Mouse (Mus musculus) T-helper 17 cell (primary cell): ENCODE data around the gene Rmi1.

Source experiments
- in situ Hi-C, 2 experiments: fragments of 300-600 bp; cut with MboI, MseI; formaldehyde crosslinking; loops; 1 replicate in 1 of 2; 2 replicates in 1 of 2; pipeline ENCODE4 v1.15.1; 2025; ENCODE audit warnings: high pct_unique_total_duplicates in 2 of 2

The Rmi1 gene

GRCm38 (mm10) chr13:58402003-58402743, at the start of gene Rmi1:
TSS of gene Rmi1 (plus strand) at chr13:58402248.
- in situ Hi-C loops: no loop called here

- in situ Hi-C loops: no loop called here
Observed at GRCm38 (mm10) chr13:58352996-58353395, 49.1 kb upstream of the Rmi1 start.

DNA sequence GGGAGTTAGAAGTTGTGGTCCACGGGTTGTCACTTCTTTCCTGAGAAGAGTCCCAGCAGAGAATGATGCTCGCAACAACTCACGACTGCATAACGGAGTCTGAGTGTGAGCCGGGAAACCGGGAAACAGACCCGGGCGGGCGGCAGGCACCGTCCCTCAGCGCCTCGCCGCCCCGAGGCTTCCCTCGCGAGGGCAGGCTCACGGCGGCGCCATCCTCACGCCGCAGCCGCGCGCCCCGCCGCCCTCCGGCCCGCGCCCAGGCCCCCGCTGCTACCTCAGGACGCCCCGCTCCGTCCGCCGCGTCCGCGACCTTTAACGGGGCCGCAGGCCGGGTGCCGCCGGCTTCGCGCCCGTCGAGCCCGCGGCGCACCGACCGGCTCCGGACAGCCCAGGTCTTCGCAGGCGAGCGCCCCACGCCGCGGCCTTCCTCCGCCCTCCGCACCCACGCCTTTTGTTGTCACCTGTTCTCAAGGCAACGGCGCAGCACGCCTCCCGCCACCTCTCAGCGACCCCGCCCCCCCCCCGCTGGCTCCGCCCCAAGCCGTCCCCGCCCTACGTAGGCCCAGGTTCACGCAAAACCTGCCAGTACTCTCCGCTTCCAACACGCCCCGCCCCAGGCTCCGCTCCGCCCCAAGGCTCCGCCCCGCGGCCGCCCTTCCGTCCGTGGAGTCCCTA, 43.3 kb upstream of the Rmi1 start, which contains the start of gene Kif27:
Kif27 (minus strand) TSS at position 494 of the 675 bp plus-strand sequence.
- in situ Hi-C loops: no loop called here

- in situ Hi-C loops: no loop called here
Observed at GRCm38 (mm10) chr13:58359304-58359653, 42.8 kb upstream of the Rmi1 start.

DNA sequence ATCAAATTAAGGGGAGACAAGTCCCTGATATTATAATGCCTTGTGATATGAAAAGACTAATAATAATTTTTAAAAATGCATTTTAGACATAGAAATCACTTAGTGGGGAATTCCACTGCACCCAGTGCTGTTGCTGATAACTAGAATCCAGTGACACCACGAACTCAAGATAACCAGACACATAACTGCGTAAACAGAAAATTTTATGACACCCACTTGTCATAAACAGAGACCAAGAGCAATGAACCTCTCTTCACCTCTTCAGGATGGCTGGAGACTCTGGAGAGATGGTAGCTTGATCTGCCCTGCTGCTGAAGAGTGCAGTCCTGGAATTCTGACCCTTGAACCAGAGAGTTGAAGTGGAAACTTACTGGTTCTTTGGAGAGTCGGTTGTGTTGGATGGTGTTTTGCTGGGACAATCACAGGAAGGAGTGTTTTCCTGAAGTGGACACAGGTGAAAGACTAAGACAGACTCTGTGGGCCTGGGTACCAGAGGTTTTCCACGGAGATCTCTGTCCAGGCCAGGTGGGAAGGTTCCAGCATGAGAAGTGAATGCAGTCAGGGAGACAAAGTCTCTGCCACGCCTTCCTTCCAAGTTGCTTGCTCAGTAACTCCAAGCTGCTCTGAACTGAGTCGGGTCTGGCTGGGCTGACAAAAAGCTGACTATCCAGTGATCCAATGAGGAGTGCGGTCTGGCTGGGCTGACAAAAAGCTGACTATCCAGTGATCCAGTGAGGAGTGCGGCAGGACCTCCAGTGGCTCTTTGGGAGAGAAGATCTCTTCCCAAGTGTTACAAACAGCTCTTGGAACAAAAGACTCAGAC, 37.5 kb upstream of the Rmi1 start:
- in situ Hi-C loops: loop anchor here in 1 of 2 experiments (10.0 kb wide), 1 partner anchor 1880 kb away; the partner anchor contains the start of gene Il9

GRCm38 (mm10) chr13:58365179-58365578, 36.9 kb upstream of the Rmi1 start:
- in situ Hi-C loops: loop anchor here in 1 of 2 experiments (10.0 kb wide), 1 partner anchor 1880 kb away; the partner anchor contains the start of gene Il9

DNA sequence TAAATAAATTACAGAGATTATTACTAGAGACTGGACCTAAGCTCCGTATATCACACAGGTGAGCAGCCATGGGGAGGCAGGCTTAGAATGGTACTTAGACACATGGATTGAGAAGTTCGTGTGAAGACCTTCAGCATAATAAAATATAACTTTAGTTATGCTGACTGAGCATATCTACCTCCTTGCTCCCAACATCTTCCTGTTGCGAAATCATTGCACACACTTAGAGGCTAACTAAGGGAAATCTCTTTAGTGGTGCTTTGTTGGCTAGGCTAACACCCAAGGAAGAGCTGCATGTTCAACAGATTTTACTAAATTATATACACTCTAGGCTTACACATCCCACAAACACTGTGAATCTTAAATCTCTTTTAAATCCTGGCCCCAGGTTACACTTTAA, 35.7 kb upstream of the Rmi1 start:
- in situ Hi-C loops: loop anchor here in 1 of 2 experiments (10.0 kb wide), 1 partner anchor 1882 kb away; the partner anchor contains the start of gene Il9

GRCm38 (mm10) chr13:58367641-58368040, 34.4 kb upstream of the Rmi1 start:
- in situ Hi-C loops: loop anchor here in 1 of 2 experiments (10.0 kb wide), 1 partner anchor 1883 kb away; the partner anchor contains the start of gene Il9

- in situ Hi-C loops: loop anchor here in 1 of 2 experiments (10.0 kb wide), 1 partner anchor 1884 kb away; the partner anchor contains the start of gene Il9
Observed at GRCm38 (mm10) chr13:58368835-58369234, 33.2 kb upstream of the Rmi1 start.

DNA sequence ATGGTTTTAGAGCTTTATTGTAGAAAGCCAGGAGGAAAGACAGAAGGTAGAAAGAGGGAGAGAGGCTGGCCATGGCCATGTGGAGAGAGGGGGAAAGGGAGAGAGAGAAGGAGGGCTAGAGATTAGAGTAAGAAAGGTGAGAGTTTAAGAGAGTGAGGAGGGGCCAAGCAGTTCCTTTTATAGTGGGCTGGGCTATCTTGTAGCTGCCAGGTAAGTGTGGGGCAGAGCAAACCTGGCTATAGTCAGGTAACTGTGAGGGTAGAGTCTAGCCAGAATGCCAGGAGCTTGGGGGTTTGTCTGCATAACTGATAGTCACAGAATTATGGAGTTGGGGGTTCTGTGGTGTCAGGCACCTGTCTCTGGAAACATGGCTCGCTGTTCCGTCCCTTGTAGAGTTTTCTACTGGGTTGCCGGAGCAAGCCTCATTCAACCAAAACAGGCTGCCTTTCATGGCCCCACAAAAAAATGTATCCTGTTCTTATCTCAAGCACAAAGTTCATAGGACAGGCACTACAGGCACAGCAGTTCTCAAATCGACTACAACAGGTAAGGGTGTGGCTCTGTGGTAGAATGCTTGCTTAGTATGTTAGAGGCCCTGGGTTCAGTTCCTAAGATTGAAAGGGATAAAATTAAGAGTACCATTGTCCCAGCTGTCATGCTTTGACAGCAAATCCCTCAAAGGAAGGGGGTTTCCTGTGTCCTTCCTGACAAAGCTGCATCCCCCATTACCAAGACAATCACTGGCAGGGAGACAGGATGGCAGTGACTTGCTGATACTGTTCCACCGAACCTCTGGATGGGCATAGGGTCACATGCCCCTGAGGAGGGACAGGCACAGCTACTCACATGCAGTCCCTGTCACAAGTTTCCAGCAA, 29.5 kb upstream of the Rmi1 start:
- in situ Hi-C loops: no loop called here

GRCm38 (mm10) chr13:58373153-58373470, 28.9 kb upstream of the Rmi1 start:
- in situ Hi-C loops: no loop called here

GRCm38 (mm10) chr13:58384371-58384770, 17.7 kb upstream of the Rmi1 start:
- in situ Hi-C loops: loop anchor here (10.0 to 25.0 kb wide), 3 partner anchors 222 to 1378 kb away; partner anchors contain the start of genes Idnk (in 2 of the 2) and Isca1 (in 1 of the 2)

- in situ Hi-C loops: loop anchor here (10.0 to 25.0 kb wide), 3 partner anchors 223 to 1377 kb away; partner anchors contain the start of genes Idnk (in 2 of the 2) and Isca1 (in 1 of the 2)
Observed at GRCm38 (mm10) chr13:58384779-58385546, 17.1 kb upstream of the Rmi1 start, which contains the start of gene 2210016F16Rik. TSS of gene 2210016F16Rik (minus strand) at chr13:58385225.

- in situ Hi-C loops: loop anchor here (10.0 to 25.0 kb wide), 3 partner anchors 223 to 1377 kb away; partner anchors contain the start of genes Idnk (in 2 of the 2) and Isca1 (in 1 of the 2)
Observed at GRCm38 (mm10) chr13:58385547-58385920, 16.5 kb upstream of the Rmi1 start.

DNA sequence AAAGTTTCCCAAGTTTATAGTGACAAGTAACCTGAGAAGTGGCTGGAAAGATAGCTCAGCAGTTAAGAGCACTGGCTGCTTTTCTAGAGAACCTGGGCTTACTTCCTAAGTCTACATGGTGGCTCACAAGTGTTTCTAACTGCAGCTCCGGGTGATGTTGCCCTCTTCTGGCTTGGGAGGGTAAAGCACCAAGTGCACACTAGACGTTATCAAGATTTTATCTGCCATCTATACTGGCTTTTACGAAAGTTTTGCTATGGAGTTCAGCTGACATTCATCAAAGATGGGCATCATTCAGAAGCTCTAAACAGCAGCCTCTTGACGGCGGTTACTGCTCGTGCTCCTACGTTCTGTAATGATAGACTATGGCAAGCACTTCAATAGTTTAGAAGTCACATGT, 14.1 kb upstream of the Rmi1 start:
- in situ Hi-C loops: loop anchor here (10.0 to 25.0 kb wide), 3 partner anchors 226 to 1374 kb away; partner anchors contain the start of genes Idnk (in 2 of the 2) and Isca1 (in 1 of the 2)

DNA sequence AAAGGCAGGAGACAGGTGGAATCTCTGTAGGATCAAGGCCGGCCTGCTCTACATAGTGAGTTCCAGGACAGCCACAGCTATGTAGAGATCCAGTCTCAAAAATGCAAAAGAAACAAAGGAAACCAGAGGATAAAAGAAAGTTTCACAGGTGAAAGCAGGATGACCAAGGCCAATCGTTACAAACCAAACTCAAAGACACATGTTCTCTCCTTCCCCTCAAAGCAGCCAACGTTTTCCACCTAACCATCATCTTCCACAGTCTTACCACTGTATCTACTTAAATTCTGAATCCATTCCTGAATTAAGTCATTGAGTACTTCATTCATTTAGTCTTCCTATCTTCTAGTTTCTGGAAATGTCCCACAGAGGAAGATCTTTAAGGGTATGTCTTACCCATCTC, 13.7 kb upstream of the Rmi1 start:
- in situ Hi-C loops: loop anchor here (10.0 to 25.0 kb wide), 3 partner anchors 226 to 1374 kb away; partner anchors contain the start of genes Idnk (in 2 of the 2) and Isca1 (in 1 of the 2)

DNA sequence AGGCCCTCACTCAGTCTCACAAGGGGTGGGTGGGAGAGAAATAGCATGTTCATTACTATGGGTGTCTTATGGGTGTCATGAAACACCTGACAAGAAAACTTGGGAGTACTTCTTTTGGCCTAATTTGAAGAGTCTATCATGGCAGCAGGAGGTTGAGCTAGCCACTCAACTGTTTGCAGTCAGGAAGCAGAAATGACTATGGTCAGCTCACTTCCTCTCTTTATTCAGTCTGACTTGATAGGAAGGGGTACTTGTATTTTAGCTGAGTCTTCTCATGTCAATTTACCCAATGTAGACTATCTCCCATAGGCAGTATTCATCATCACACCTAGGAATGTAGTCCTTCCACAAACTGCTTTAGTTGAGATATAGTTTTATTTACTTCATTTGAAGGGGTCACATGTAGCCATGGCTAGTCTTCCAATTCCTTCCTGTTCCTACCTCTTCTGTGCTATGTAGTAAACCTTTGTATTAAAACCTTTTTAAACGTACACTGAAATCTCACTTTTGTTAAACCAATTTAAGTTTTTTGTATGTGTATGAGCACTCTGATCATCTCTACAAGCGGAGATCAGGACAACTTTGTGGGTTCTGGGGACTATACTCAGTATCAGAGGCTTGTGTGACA, 12.6 kb upstream of the Rmi1 start:
- in situ Hi-C loops: loop anchor here (10.0 to 25.0 kb wide), 3 partner anchors 227 to 1373 kb away; partner anchors contain the start of genes Idnk (in 2 of the 2) and Isca1 (in 1 of the 2)

GRCm38 (mm10) chr13:58394392-58394791, 7.7 kb upstream of the Rmi1 start:
- in situ Hi-C loops: loop anchor here in 1 of 2 experiments (25.0 kb wide), 2 partner anchors 232 to 1368 kb away; partner anchors contain the start of genes Idnk and Isca1
